Mouse (Mus musculus): ENCODE measurements around the gene Hivep1.

DNA sequence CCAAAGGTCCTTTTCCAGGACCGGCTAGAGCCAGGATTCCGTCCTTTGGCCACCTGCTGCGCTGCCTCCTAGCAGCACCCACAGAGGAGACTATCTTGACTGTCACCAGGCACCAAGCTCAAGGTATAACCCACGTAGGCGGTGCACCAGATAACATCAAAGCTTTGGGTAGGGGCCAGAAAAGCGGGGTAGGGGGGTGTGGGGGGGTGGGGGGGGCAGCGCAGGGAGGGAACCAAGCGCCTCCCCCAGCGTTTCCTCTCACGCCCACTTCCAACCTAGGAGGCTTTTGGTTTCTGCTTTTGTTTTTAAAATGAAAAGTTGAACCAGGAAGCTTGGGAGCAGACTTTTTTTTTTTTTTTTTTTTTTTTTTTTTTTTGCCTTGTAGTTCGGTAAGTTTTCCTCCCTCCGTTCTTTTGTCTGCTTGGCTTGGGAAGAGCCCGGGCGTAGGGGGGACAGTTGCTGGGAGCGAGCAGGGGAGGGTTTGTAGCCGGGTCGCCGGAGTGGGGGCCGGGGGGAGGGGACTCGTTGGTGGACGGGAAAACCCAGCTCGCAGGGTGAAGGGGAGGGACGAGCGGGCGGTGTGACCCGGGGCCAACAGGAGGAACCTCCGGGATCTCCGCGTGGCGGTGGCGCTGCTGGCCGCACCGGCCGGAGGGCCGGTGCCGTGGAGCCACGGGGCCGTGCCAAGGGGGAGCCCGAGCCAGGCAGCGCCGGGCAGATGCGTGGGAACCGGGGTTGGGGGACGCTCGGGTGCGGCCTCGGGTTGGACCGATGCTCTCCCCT, 2.6 kb upstream of the Hivep1 start:
- TF ChIP-seq HCFC1 (IDR thresholded peaks at IDR 0.05; ENCODE audit: borderline replicate concordance, insufficient read depth, low read length) (no peak), CHD2 (IDR thresholded peaks at IDR 0.05; ENCODE audit: low read depth, low read length) (no peak), ZNF384 (IDR thresholded peaks at IDR 0.05; ENCODE audit: low read depth, low read length) (peak; percentile 90), MAFK (IDR thresholded peaks at IDR 0.05; ENCODE audit: insufficient read depth, low read depth, low read length) (no peak), ZC3H11A (IDR thresholded peaks at IDR 0.05; ENCODE audit: borderline replicate concordance, low read depth, low read length) (no peak)

Measured in ES-E14 (cell line).